Mouse (Mus musculus) CH12.LX (cell line): ENCODE results near the gene Rgl1. TPM values are rescaled to one million over a fixed set of nuclear protein-coding genes. Genes with fewer than 3 reads are reported as not detected.

Experiments used
- DNase-seq: peaks from one replicate; pipeline ENCODE4 v3.0.0-alpha.2; 2013; ENCODE audit errors: extremely low read depth
- H3K27ac ChIP-seq: 2 replicates; pipeline ENCODE4 v1.5.1; 2012; ENCODE audit warnings: low read depth, mild to moderate bottlenecking, control low read depth, moderate library complexity; ENCODE audit not compliant: insufficient read depth
- H3K27me3 ChIP-seq: replicated peaks from 2 replicates; pipeline ENCODE3; 2012; ENCODE audit warnings: inconsistent platforms
- H3K36me3 ChIP-seq, 2 experiments: replicated peaks in 1 of 2; 2 replicates each; pipeline versions ENCODE3 to v1.6.1; 2012; ENCODE audit warnings: inconsistent platforms in 1 of 2, low read length in 1 of 2, mild to moderate bottlenecking in 1 of 2, mixed read lengths in 1 of 2, moderate library complexity in 1 of 2; ENCODE audit not compliant: control insufficient read depth in 1 of 2, insufficient read depth in 1 of 2
- H3K4me1 ChIP-seq, 2 experiments: 2 replicates each; pipeline ENCODE4 v1.6.1; 2012; ENCODE audit warnings: inconsistent platforms in 1 of 2, moderate library complexity in 1 of 2; ENCODE audit not compliant: insufficient read depth in 2 of 2, control insufficient read depth in 1 of 2
- H3K4me2 ChIP-seq: 2 replicates; pipeline ENCODE4 v1.6.1; 2012; ENCODE audit warnings: low read depth, mild to moderate bottlenecking, control low read depth; ENCODE audit not compliant: poor library complexity, insufficient read depth, severe bottlenecking
- H3K4me3 ChIP-seq, 3 experiments: fragments of 150-350 bp in 1 of 3; sonication (generic) in 1 of 3; replicated peaks in 1 of 3; 2 replicates each; pipeline versions ENCODE3 to v1.5.1; 2011 to 2012; ENCODE audit warnings: low read depth in 2 of 3, low read length in 2 of 3, mild to moderate bottlenecking in 2 of 3, moderate library complexity in 2 of 3, control low read depth in 1 of 3, improper control_type of control experiment in 1 of 3, inconsistent platforms in 1 of 3, mixed read lengths in 1 of 3; ENCODE audit not compliant: poor library complexity in 1 of 3
- H3K79me2 ChIP-seq: replicated peaks from 2 replicates; pipeline ENCODE4 v1.6.1; 2012; ENCODE audit warnings: mild to moderate bottlenecking, moderate library complexity; ENCODE audit not compliant: control insufficient read depth, poor library complexity, insufficient read depth, severe bottlenecking; ENCODE audit errors: extremely low read depth
- H3K9ac ChIP-seq: 2 replicates; pipeline ENCODE4 v1.6.1; 2012; ENCODE audit warnings: low read depth, mild to moderate bottlenecking, control low read depth, moderate library complexity; ENCODE audit not compliant: insufficient read depth
- H3K9me3 ChIP-seq: replicated peaks from 2 replicates; pipeline ENCODE3; 2012; ENCODE audit warnings: low read length, inconsistent platforms, mixed read lengths
- BHLHE40 ChIP-seq: IDR thresholded peaks from 2 replicates; pipeline ENCODE4 v1.6.1; 2011; ENCODE audit warnings: mild to moderate bottlenecking, low read depth, low read length, improper control_type of control experiment
- CHD1 ChIP-seq: IDR thresholded peaks from 2 replicates; pipeline ENCODE4 v1.6.1; 2012; ENCODE audit warnings: low read depth, low read length, improper control_type of control experiment, inconsistent platforms
- CTCF ChIP-seq, 2 experiments: IDR thresholded peaks in 1 of 2; conservative IDR thresholded peaks in 1 of 2; 2 replicates each; pipeline ENCODE4 v1.5.1; 2011 to 2012; ENCODE audit warnings: low read depth in 2 of 2, low read length in 2 of 2, improper control_type of control experiment in 1 of 2, inconsistent platforms in 1 of 2, mild to moderate bottlenecking in 1 of 2, moderate library complexity in 1 of 2
- EP300 ChIP-seq: IDR thresholded peaks from 2 replicates; pipeline ENCODE4 v1.6.1; 2011; ENCODE audit warnings: low read length, improper control_type of control experiment
- ETS1 ChIP-seq: conservative IDR thresholded peaks from 2 replicates; pipeline ENCODE4 v1.6.1; 2012; ENCODE audit warnings: low read depth, mild to moderate bottlenecking, inconsistent platforms, low read length, improper control_type of control experiment, moderate library complexity
- GABPA ChIP-seq: IDR thresholded peaks from 2 replicates; pipeline ENCODE4 v1.6.1; 2012; ENCODE audit warnings: low read depth, low read length, improper control_type of control experiment, inconsistent platforms; ENCODE audit not compliant: insufficient replicate concordance
- HCFC1 ChIP-seq: IDR thresholded peaks from 2 replicates; pipeline ENCODE4 v1.6.1; 2012; ENCODE audit warnings: low read depth, mild to moderate bottlenecking, inconsistent platforms, low read length, improper control_type of control experiment
- IRF4 ChIP-seq: IDR thresholded peaks from 2 replicates; pipeline ENCODE4 v1.6.1; 2014; ENCODE audit warnings: low read depth, mild to moderate bottlenecking, inconsistent platforms, low read length, improper control_type of control experiment
- JUND ChIP-seq: conservative IDR thresholded peaks from 2 replicates; pipeline ENCODE4 v1.6.1; 2011; ENCODE audit warnings: low read depth, low read length, improper control_type of control experiment
- KAT2A ChIP-seq: IDR thresholded peaks from 2 replicates; pipeline ENCODE4 v1.6.1; 2012; ENCODE audit warnings: low read length, improper control_type of control experiment, inconsistent platforms; ENCODE audit not compliant: insufficient replicate concordance
- MAX ChIP-seq: IDR thresholded peaks from 2 replicates; pipeline ENCODE4 v1.6.1; 2011; ENCODE audit warnings: low read length, improper control_type of control experiment
- MAZ ChIP-seq: IDR thresholded peaks from 2 replicates; pipeline ENCODE4 v1.6.1; 2012; ENCODE audit warnings: low read depth, mild to moderate bottlenecking, inconsistent platforms, low read length, improper control_type of control experiment, moderate library complexity
- MEF2A ChIP-seq: IDR thresholded peaks from 2 replicates; pipeline ENCODE4 v1.6.1; 2014; ENCODE audit warnings: low read depth, mild to moderate bottlenecking, inconsistent platforms, low read length, improper control_type of control experiment, borderline replicate concordance
- MXI1 ChIP-seq: IDR thresholded peaks from 2 replicates; pipeline ENCODE4 v1.6.1; 2011; ENCODE audit warnings: mild to moderate bottlenecking, low read depth, low read length, improper control_type of control experiment
- MYC ChIP-seq: IDR thresholded peaks from 2 replicates; pipeline ENCODE4 v1.6.1; 2011; ENCODE audit warnings: low read depth, mild to moderate bottlenecking, improper control_type of control experiment, low read length
- NELFE ChIP-seq: IDR thresholded peaks from 2 replicates; pipeline ENCODE4 v1.6.1; 2011; ENCODE audit warnings: low read depth, low read length, improper control_type of control experiment
- NRF1 ChIP-seq: IDR thresholded peaks from 2 replicates; pipeline ENCODE4 v1.6.1; 2014; ENCODE audit warnings: low read depth, mild to moderate bottlenecking, inconsistent platforms, low read length, improper control_type of control experiment, moderate library complexity
- PAX5 ChIP-seq: IDR thresholded peaks from 2 replicates; pipeline ENCODE4 v1.6.1; 2012; ENCODE audit warnings: low read length, inconsistent platforms, mixed read lengths
- RAD21 ChIP-seq: IDR thresholded peaks from 2 replicates; pipeline ENCODE4 v1.6.1; 2011; ENCODE audit warnings: low read depth, mild to moderate bottlenecking, low read length, improper control_type of control experiment, moderate library complexity
- RCOR1 ChIP-seq: conservative IDR thresholded peaks from 2 replicates; pipeline ENCODE4 v1.6.1; 2012; ENCODE audit warnings: low read depth, mild to moderate bottlenecking, inconsistent platforms, low read length, improper control_type of control experiment
- TBP ChIP-seq: conservative IDR thresholded peaks from 2 replicates; pipeline ENCODE4 v1.6.1; 2011; ENCODE audit warnings: low read depth, low read length, improper control_type of control experiment
- TCF12 ChIP-seq: IDR thresholded peaks from 2 replicates; pipeline ENCODE4 v1.6.1; 2014; ENCODE audit warnings: low read depth, mild to moderate bottlenecking, inconsistent platforms, low read length, improper control_type of control experiment
- UBTF ChIP-seq: IDR thresholded peaks from 2 replicates; pipeline ENCODE4 v1.6.1; 2012; ENCODE audit warnings: low read depth, mild to moderate bottlenecking, inconsistent platforms, low read length, improper control_type of control experiment, moderate library complexity
- USF1 ChIP-seq: IDR thresholded peaks from 2 replicates; pipeline ENCODE4 v1.6.1; 2014; ENCODE audit warnings: low read depth, mild to moderate bottlenecking, inconsistent platforms, low read length, improper control_type of control experiment
- USF2 ChIP-seq: conservative IDR thresholded peaks from 2 replicates; pipeline ENCODE4 v1.6.1; 2011; ENCODE audit warnings: low read depth, low read length, improper control_type of control experiment
- ZKSCAN1 ChIP-seq: IDR thresholded peaks from 2 replicates; pipeline ENCODE4 v1.6.1; 2012; ENCODE audit warnings: low read depth, inconsistent platforms, low read length, improper control_type of control experiment, borderline replicate concordance
- ZMIZ1 ChIP-seq: IDR thresholded peaks from 2 replicates; pipeline ENCODE4 v1.6.1; 2012; ENCODE audit warnings: low read depth, mild to moderate bottlenecking, inconsistent platforms, low read length, improper control_type of control experiment
- ZNF384 ChIP-seq: IDR thresholded peaks from 2 replicates; pipeline ENCODE4 v1.6.1; 2012; ENCODE audit warnings: low read depth, low read length, improper control_type of control experiment, inconsistent platforms
- dilution Hi-C: fragments of 300-500 bp; cut with MboI; formaldehyde crosslinking; loops from 2 replicates; pipeline ENCODE4 v1.14.3; 2020; ENCODE audit warnings: low sequenced_read_pairs; ENCODE audit not compliant: extremely low pct_unique_long_range_greater_than_20kb, extremely low pct_ligation_motif_present
- in situ Hi-C: fragments of 300-500 bp; cut with MboI; formaldehyde crosslinking; loops from 3 replicates; pipeline ENCODE4 v1.14.3; 2019; ENCODE audit warnings: low sequenced_read_pairs, low pct_ligation_motif_present, low pct_unique_long_range_greater_than_20kb, mixed read lengths
- polyA plus RNA-seq: library from polyadenylated mRNA; unstranded; fragments of >175 nt; gene quantifications from 2 replicates; pipeline ENCODE4 v1.2.1, GENCODE M21; 2012; ENCODE audit warnings: low read depth; ENCODE audit not compliant: insufficient read length
- total RNA-seq, 2 experiments: library from RNA; depleted of rRNA; stranded (reverse); fragments of 300-350 nt in 1 of 2; fragments of >200 nt in 1 of 2; gene quantifications; 2 replicates each; pipeline ENCODE4 v1.2.3; 2012 to 2014

The Rgl1 gene
- total and polyA plus RNA-seq, 3 experiments: 0.25 to 1.7 (median 0.74) TPM

- Histone ChIP-seq H3K36me3 (no peaks in the 10 kb centered on the region), H3K4me3 (no peak overlapping the region), H3K4me2 (no peak overlapping the region), H3K9ac (no peak overlapping the region), H3K4me1 (peaks cover 0 to 15% of the 10 kb centered on the region in 2 experiments; a peak in 2 of 4 replicates), H3K27ac (no peak overlapping the region), H3K27me3 (no peaks in the 10 kb centered on the region), H3K79me2 (no peaks in the 10 kb centered on the region), H3K9me3 (no peaks in the 10 kb centered on the region)
- TF ChIP-seq JUND (no peak), NELFE (no peak), USF2 (no peak), ETS1 (no peak), CTCF (conservative IDR thresholded peaks at IDR 0.05 in 1 of 2, IDR thresholded peaks at IDR 0.05 in 1 of 2; ENCODE audit: low read depth in 2 of 2, low read length in 2 of 2) (no peak), IRF4 (no peak), GABPA (no peak), PAX5 (no peak), ZMIZ1 (no peak), MEF2A (no peak), CHD1 (no peak), NRF1 (no peak), HCFC1 (no peak), MAZ (no peak), RAD21 (no peak), RCOR1 (no peak), EP300 (no peak)
- no peak for DNase-seq
- dilution Hi-C loops (no loop called here), in situ Hi-C loops (no loop called here)
Observed at GRCm38 (mm10) chr1:152555944-152556573, 210.1 kb downstream of the Rgl1 start.

GRCm38 (mm10) chr1:152553912-152554547, 212.1 kb downstream of the Rgl1 start:
- Histone ChIP-seq H3K4me1 (peaks cover 0 to 8% of the 10 kb centered on the region in 2 experiments; a peak in 1 of 4 replicates), H3K36me3 (no peaks in the 10 kb centered on the region), H3K9me3 (no peaks in the 10 kb centered on the region), H3K9ac (no peak overlapping the region), H3K27me3 (no peaks in the 10 kb centered on the region), H3K27ac (no peak overlapping the region), H3K79me2 (no peaks in the 10 kb centered on the region), H3K4me3 (no peak overlapping the region), H3K4me2 (no peak overlapping the region)
- TF ChIP-seq MXI1 (no peak), MEF2A (no peak), KAT2A (no peak), GABPA (no peak), BHLHE40 (no peak), RCOR1 (no peak), USF1 (no peak), TCF12 (no peak), IRF4 (no peak), MAX (no peak), ZMIZ1 (no peak), UBTF (no peak), ZNF384 (no peak), ZKSCAN1 (no peak), TBP (no peak), MYC (no peak), CTCF (conservative IDR thresholded peaks at IDR 0.05 in 1 of 2, IDR thresholded peaks at IDR 0.05 in 1 of 2; ENCODE audit: low read depth in 2 of 2, low read length in 2 of 2) (no peak)
- DNase-seq: no peak
- in situ Hi-C loops: no loop called here
- dilution Hi-C loops: no loop called here
